In genomic region chr5:29893829-29894228, GRCm38 (mm10) we compare ENCODE assay signal across 13 mouse cellular contexts.
DNase-seq lines count a peak whose midpoint lies in the region; ATAC-seq and TF ChIP-seq lines count a peak whose summit lies in the region.
"Had no signal": no experiment of that assay in that cellular context is flagged by ENCODE, and none has a peak within 500 bp of the region (broad histone marks: within the 10 kb centered on the region; RNA-seq: fewer than 3 reads in every experiment).

No protein-coding gene starts in this region.

- no peaks in the 10 kb centered on the region for H3K36me3 ChIP-seq in kidney, embryonic 15.5 days
- no peaks in the 10 kb centered on the region for H3K36me3 ChIP-seq in intestine, embryonic 16.5 days (ENCODE audit: control insufficient read depth, insufficient read depth, low read length)
- no peaks in the 10 kb centered on the region for H3K36me3 ChIP-seq in stomach, postnatal 0 days (ENCODE audit: control insufficient read depth, insufficient read depth, low read length)
- H3K36me3 ChIP-seq: forebrain, embryonic 15.5 days; limb, embryonic 10.5 days; neural tube, embryonic 15.5 days had no signal

- H3K4me3 ChIP-seq in kidney, embryonic 15.5 days (replicated peaks): no peak overlapping the region
- no peak overlapping the region for H3K4me3 ChIP-seq in intestine, embryonic 16.5 days (ENCODE audit: low read length)
- H3K4me3 ChIP-seq in stomach, postnatal 0 days (ENCODE audit: low read depth, low read length): no peak overlapping the region
- H3K4me3 ChIP-seq: forebrain, embryonic 15.5 days; limb, embryonic 10.5 days; neural tube, embryonic 15.5 days had no signal

- peak; percentile 4 to 59 for DNase-seq in adrenal gland, adult (ENCODE audit: inconsistent age in 2 of 2, low spot score in 1 of 2)
- no peak for DNase-seq in adrenal gland, postnatal 25 days
- DNase-seq in kidney, adult 9 months: peak; percentile 5
- peak; percentile 14 for DNase-seq in stomach, postnatal 0 days (ENCODE audit: low spot score)
- no peak for DNase-seq in neural tube, embryonic 10.5 days (ENCODE audit: extremely low spot score, low spot score)
- DNase-seq: cerebellum, postnatal 25 days had no signal

- H3K27me3 ChIP-seq in kidney, embryonic 15.5 days: no peaks in the 10 kb centered on the region
- H3K27me3 ChIP-seq in intestine, embryonic 16.5 days (replicated peaks; ENCODE audit: control insufficient read depth, insufficient read depth, low read length): no peaks in the 10 kb centered on the region
- no peaks in the 10 kb centered on the region for H3K27me3 ChIP-seq in stomach, postnatal 0 days (ENCODE audit: control insufficient read depth, insufficient read depth, low read length)
- H3K27me3 ChIP-seq: forebrain, embryonic 15.5 days; neural tube, embryonic 15.5 days had no signal

- TF ChIP-seq EP300 in stomach, postnatal 0 days (optimal IDR thresholded peaks at IDR 0.05): no peak

- H3K4me2 ChIP-seq in kidney, embryonic 15.5 days: no peak overlapping the region
- H3K4me2 ChIP-seq in intestine, embryonic 16.5 days (ENCODE audit: low read depth, low read length): no peak overlapping the region
- H3K4me2 ChIP-seq in stomach, postnatal 0 days (replicated peaks; ENCODE audit: low read depth): no peak overlapping the region
- H3K4me2 ChIP-seq: forebrain, embryonic 15.5 days; neural tube, embryonic 15.5 days had no signal

- 0 out of 2 replicates have a peak, but pooled peaks cover 11% of the 10 kb centered on the region for H3K4me1 ChIP-seq in kidney, embryonic 15.5 days
- peaks cover 14% of the 10 kb centered on the region for H3K4me1 ChIP-seq in intestine, embryonic 16.5 days (ENCODE audit: control insufficient read depth, insufficient read depth, low read length)
- H3K4me1 ChIP-seq in stomach, postnatal 0 days (replicated peaks; ENCODE audit: control insufficient read depth, insufficient read depth): no peaks in the 10 kb centered on the region; the same call in 1 of the 2 replicates

- H3K9ac ChIP-seq in kidney, embryonic 15.5 days: no peak overlapping the region
- no peak overlapping the region for H3K9ac ChIP-seq in intestine, embryonic 16.5 days (ENCODE audit: low read depth, low read length)
- H3K9ac ChIP-seq in stomach, postnatal 0 days (ENCODE audit: low read length): no peak overlapping the region
- H3K9ac ChIP-seq: forebrain, embryonic 15.5 days; neural tube, embryonic 15.5 days had no signal

- no peak overlapping the region for H3K27ac ChIP-seq in kidney, embryonic 15.5 days
- no peak overlapping the region for H3K27ac ChIP-seq in intestine, embryonic 16.5 days (ENCODE audit: low read length)
- no peak overlapping the region for H3K27ac ChIP-seq in stomach, postnatal 0 days (replicated peaks)
- H3K27ac ChIP-seq: forebrain, embryonic 15.5 days; limb, embryonic 10.5 days; neural tube, embryonic 15.5 days had no signal

- no peak for TF ChIP-seq CTCF in stomach, postnatal 0 days (IDR thresholded peaks at IDR 0.05; ENCODE audit: low read depth)

- 39% methylated on average over 5 of the region's 5 CpGs for WGBS in kidney, embryonic 15.5 days
- WGBS in intestine, embryonic 16.5 days: 25% methylated on average over 5 of the region's 5 CpGs
- WGBS in stomach, postnatal 0 days: 31% methylated on average over 5 of the region's 5 CpGs

- H3K9me3 ChIP-seq in kidney, embryonic 15.5 days (replicated peaks): no peaks in the 10 kb centered on the region
- no peaks in the 10 kb centered on the region for H3K9me3 ChIP-seq in intestine, embryonic 16.5 days (ENCODE audit: control insufficient read depth, low read length)
- H3K9me3 ChIP-seq in stomach, postnatal 0 days (ENCODE audit: control insufficient read depth, low read length): no peaks in the 10 kb centered on the region
- H3K9me3 ChIP-seq: forebrain, embryonic 15.5 days; limb, embryonic 10.5 days; neural tube, embryonic 15.5 days had no signal

- ATAC-seq in kidney, embryonic 15.5 days (replicated peaks; ENCODE audit: low FRiP score): no peak
- ATAC-seq in intestine, embryonic 16.5 days: 0 out of 2 replicates have a peak, but pooled peaks have one; percentile 28
- peak; percentile 38; the same call in 1 of the 2 replicates for ATAC-seq in stomach, postnatal 0 days (ENCODE audit: low FRiP score, low TSS enrichment)
- ATAC-seq in erythroid progenitor cell, adult 5-6 weeks (replicated peaks; ENCODE audit: low FRiP score, poor library complexity, severe bottlenecking): no peak
- ATAC-seq: forebrain, embryonic 15.5 days; hindbrain, embryonic 16.5 days had no signal

Comparison
In these comparisons a context has a peak if more than half of its experiments do, and no peak if none do; other contexts are left out.
1. DNase-seq: peak in adrenal gland, adult (2 of 2), kidney, adult 9 months (single experiment) and stomach, postnatal 0 days (single experiment); none in adrenal gland, postnatal 25 days (single experiment) and neural tube, embryonic 10.5 days (single experiment).
2. ATAC-seq: peak in intestine, embryonic 16.5 days (single experiment) and stomach, postnatal 0 days (single experiment); none in kidney, embryonic 15.5 days (single experiment) and erythroid progenitor cell, adult 5-6 weeks (single experiment).